Mouse (Mus musculus) ES-CJ7 (cell line): ENCODE results near the gene Blmh.
A peak's percentile ranks its signal among the peaks of the same experiment; 100 is the strongest.

Experiments
- DNase-seq: peaks from one replicate; pipeline ENCODE4 v3.0.0; 2011; ENCODE audit warnings: low read depth, low spot score

Blmh gene

GRCm38 (mm10) chr11:76997916-76998704, 73.5 kb downstream of the Blmh start, which contains the start of gene Slc6a4:
TSS of gene Slc6a4 (plus strand) at chr11:76998603.
- DNase-seq, result peak; percentile 25

- no peak for DNase-seq
Measured at GRCm38 (mm10) chr11:76998705-76999226, 74.2 kb downstream of the Blmh start.

- DNase-seq, result no peak
Measured at GRCm38 (mm10) chr11:77000741-77001140, 76.1 kb downstream of the Blmh start.

DNA sequence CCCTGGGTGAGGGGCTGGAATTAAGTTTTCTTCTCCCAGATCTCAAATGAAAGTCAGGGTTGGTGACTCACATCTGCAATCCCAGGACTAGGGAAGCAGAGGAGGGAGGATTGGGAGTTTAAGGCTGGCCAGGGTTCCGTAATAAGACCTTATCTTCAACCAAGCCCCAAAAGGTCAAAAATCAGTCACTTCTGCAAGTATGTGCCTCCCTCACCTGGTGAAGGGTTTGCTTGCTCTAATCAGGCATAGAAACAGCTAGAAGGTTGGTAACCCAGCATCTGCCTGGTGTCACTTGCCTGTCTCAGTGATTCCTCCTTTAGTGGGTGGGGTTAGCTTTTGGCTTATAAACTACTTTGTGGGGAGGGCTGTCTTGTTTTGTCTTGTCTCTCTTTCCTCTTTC, 77.8 kb downstream of the Blmh start:
- DNase-seq, result no peak

GRCm38 (mm10) chr11:77005881-77006280, 81.3 kb downstream of the Blmh start:
- DNase-seq, result no peak

- no peak for DNase-seq
Measured at GRCm38 (mm10) chr11:77006616-77007015, 82.0 kb downstream of the Blmh start.

DNA sequence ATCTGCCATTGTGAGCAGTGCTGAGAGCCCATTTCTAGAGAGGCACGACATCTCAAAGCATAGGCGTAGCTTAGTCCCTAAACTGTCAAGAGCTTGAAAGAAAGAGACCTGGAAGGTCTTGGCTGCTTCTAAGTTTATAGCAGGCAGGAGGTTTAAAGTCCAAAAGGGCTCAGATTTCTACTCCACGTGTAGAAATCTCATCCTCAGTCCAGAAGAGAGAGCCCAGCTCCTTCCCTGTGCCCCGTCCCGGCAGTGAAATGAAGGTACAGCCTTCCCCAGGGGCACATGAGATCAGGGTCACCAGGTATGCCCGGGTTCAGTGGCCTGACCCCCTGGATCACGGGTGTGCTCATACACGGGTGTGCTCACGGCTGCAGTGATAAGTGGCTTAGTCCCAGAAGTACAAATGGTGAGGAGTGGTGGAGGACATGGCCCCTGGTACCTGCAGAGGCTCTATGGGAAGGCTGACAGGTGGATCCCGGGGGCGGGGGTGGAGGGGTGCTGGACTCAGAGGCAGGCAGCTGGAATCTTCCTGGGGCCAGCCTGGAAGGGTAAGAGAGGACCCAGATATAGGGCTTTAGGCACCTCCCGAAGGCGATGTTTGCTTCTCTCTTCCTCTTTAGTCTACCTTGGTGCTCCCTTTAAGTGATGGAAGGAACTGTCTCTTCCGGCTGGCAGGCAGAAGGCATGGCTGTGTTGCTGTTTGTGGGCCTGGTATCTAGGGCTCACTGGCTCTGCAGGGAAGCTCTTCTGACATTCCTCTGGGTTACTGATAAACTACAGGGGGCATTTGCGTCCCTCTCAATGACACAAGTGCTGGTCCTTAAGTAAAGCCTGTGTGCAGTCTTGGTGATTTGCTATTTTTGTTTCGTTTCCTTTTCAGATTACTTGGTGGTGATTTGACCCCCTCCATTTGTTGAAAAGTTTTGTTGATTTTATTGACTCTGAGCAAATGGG, 84.7 kb downstream of the Blmh start:
- DNase-seq, result no peak

DNA sequence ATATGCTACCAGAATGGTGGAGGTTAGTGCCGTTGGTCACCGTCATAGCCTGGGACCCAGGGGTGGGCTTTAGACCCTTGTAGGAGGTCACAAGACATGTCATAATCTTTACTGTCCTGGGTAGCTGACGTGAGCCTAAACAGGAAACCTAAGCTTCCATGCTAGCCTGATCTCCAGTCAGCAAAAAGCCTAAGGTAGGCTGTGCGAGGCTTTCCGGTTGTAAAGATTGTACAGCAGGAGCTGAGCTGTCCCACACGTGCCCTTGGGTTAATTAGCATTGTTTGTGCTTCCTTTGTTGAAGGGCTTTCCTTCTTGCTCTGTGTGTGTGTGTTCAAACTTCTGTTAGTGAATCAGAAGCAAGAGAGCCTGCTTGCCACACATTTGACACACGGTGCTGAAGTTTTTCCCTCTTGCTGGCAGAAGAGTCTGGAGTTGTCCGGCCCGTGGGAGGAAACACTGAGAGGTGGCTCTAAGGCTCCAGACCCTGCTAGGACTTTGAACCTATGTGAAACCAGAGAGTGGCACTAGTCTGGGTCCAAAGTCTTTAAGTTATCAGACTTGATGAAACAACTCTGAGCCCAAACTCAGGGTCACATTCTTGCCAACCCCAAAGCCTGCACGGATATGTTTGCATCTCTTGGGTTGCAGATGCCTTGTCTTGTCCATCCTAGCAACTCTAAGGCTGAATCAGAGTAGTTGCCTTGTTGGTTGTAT, 86.3 kb downstream of the Blmh start:
- DNase-seq, result no peak

DNA sequence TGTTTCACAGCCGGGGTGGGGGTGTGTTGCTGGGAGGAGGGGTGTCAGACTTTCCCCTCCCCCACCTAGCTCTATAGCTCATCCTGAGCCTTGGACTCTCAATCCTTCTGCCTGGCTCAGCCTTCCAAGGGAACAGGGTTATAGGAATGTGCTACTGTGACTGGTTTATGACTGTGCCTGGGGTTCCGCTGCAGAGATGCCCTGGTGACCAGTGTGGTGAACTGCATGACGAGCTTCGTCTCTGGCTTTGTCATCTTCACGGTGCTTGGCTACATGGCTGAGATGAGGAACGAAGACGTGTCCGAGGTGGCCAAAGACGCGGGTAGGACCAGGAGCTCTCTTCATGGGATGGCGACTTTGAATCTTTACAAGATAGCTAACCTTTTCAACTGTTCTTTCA, 93.4 kb downstream of the Blmh start:
- no peak for DNase-seq

DNA sequence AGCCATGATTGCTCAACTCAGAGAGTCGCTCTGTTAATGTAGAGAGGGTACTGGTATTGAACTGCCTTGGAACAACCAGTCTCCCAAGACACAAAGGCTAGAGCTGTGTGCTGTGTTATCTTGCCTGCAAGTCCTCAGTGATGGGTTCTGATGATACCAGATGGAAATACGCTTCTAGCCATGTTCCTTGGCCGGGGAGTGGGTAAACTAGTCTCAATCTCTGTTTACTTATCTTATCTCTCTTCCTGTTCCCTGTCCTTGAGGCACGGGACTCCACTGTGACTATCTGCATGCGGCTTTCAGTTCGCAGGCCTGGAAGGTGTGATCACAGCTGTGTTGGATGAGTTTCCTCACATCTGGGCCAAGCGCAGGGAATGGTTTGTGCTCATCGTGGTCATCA, 94.9 kb downstream of the Blmh start:
- DNase-seq, result no peak

DNA sequence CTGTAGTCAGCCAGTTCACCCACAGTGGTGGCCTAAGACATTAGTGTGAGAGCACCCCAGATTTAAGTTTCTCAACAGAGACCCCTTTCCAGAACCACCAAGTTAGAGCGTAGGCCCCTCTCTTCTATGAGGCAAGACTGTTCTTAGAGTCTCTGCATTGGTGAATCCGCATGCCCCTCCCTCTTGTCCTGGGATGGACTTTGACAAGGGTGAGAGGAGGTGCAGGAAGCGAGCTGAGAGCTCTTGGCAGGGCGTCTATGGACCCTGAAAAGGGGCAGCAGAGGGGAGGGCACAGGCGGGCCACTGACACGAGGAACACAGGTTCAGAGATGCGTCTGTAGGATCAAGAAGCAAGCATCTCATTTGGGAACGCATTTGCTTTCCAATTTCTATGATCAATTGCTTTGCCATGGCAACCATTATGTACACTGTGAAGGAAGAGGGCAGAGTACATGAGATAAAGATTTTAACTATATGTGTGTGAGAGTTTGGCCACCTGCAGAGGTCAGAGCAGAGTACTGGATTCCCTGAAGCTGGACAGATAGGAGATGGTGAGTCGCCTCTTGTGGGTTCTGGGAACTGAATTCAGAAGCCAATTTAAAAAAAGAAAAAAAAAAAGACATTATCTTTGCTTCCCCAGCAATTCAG, 97.3 kb downstream of the Blmh start:
- no peak for DNase-seq

- DNase-seq, result no peak
Measured at GRCm38 (mm10) chr11:77026559-77026958, 102.0 kb downstream of the Blmh start.

GRCm38 (mm10) chr11:77028157-77028556, 103.5 kb downstream of the Blmh start:
- DNase-seq, result no peak

GRCm38 (mm10) chr11:77031151-77031934, 106.7 kb downstream of the Blmh start:
- no peak for DNase-seq
